Mouse (Mus musculus): ENCODE data around the gene Fbh1. TPM values are rescaled to one million over a fixed set of nuclear protein-coding genes. Genes with fewer than 3 reads are reported as not detected.

Fbh1 gene
- 10 to 100 TPM; 77.1 to 84.8 TPM for polyA plus RNA-seq (2017; shearing (Covaris generic))

GRCm38 (mm10) chr2:11777091-11778068 is at the start of gene Fbh1, which contains the start of gene Ankrd16:
Gene Fbh1 (minus strand): TSS chr2:11777582.
Gene Ankrd16 (plus strand): TSS chr2:11777876.

DNA sequence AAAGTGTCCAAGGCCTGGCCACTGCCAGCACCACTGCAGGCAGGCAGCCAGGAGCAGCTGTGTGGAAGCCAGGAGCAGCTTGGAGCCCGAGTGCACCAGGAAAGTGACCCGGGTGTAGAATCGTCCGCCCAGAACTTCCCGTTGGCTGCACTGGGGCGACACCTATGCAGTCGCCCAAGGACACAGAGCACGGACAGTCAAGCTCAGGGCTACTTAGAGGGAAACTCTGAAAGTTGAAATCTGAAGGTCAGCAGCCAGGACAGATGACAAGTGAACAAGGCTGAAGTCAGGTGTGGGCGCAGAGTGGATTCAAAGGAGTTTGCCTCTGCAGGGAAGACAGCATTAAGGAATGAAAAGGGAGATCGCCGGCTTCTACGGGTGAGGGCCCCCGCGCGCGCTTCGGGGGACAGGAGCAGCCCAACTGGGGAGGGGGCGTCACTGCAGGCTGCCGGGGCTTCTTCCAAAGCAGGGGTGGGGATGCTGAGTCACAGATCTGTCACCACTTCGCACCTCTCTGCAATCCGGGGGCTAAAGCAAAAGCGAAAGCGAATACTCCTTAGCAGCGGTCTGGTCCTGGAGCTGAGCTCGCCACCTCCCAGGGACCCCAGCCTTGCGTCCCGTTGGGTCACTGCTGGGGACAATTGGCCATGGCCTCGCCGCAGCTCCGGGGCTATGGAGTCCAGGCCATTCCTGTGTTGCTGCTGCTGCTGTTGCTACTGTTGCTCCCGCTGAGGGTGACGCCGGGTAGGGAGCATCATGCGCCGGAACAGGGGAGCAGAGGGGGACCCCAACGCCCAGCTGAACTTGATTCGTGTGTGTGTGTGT is 72.0 kb downstream of the Fbh1 start, which contains the start of gene Il15ra:
Il15ra (plus strand) TSS at position 90 of the 825 bp plus-strand sequence.

Other genes with a start within 250 kb of the Fbh1 start
- gene Pfkfb3, start 223.5 kb downstream of the Fbh1 start, polyA plus RNA-seq (2017; shearing (Covaris generic)) = 10 to 100 TPM; 14.1 to 16.5 TPM
- gene Rbm17, start 173.4 kb downstream of the Fbh1 start, polyA plus RNA-seq (2017; shearing (Covaris generic)) = 100 to 1,000 TPM; 130 to 143 TPM
- gene Gm17490, start 151.3 kb downstream of the Fbh1 start, polyA plus RNA-seq (2017; shearing (Covaris generic)) = not detected
- gene Il2ra, start 134.8 kb downstream of the Fbh1 start, polyA plus RNA-seq (2017; shearing (Covaris generic)) = 100 to 1,000 TPM in 1 of 2 experiments, 10 to 100 TPM in 1; 62.7 to 284 TPM
- 10 to 100 TPM; 33.2 to 36.3 TPM for gene Il15ra, start 72.3 kb downstream of the Fbh1 start, polyA plus RNA-seq (2017; shearing (Covaris generic))
- 10 to 100 TPM; 71.6 to 77.9 TPM for gene Ankrd16, start 294 bp upstream of the Fbh1 start, polyA plus RNA-seq (2017; shearing (Covaris generic))